Mouse (Mus musculus): ENCODE measurements at regions not wholly inside any gene's neighbourhood (a gene's known extent, or its start where the extent isn't known, plus 50 kb on each side); places are given as distances from the start of the nearest gene placed in this dataset.

GRCm38 (mm10) chr12:7382455-7382854 lies 595.0 kb upstream of the Apob start:
- DNase-seq (ENCODE audit: low spot score in 2 of 2), result no peak

- DNase-seq (ENCODE audit: low spot score in 2 of 2), result no peak
Observed at GRCm38 (mm10) chr12:7403800-7404199, 573.6 kb upstream of the Apob start.

DNA sequence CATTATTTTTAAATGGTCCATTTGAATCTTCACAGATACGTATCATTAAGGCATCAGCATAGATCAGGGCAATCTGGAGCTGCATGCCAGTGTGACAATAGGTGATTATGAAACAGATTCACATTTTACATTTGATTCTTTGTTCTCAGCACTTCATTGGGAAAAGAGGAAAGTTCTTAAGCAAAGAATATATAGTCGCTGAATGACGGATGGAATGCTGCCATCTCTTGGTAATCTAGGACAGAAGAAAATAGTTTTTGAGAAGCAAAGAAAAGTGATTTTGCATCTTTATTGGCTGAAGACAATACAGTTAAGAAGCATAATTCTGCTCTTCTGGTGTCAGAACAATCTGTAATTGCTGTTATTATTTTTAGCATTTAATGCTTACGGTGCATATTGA lies 565.6 kb upstream of the Apob start:
- DNase-seq (ENCODE audit: low spot score in 2 of 2), result no peak

DNA sequence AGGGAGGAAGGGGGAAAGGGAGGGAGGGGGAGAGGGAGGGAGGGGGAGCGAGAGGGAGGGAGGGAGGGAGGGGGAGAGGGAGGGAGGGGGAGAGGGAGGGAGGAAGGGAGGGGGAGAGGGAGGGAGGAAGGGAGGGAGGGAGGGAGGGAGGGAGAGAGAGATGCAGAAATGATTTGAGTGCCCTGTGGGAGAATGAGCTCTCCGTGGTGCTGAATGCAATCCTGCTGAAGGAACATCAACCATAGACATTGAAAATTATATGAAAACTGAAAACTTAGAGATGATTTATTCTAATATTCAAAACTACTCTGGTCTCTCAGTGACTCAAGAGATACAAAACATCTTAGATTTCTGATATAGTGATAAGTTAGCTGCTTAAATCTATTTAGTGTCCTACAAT lies 557.2 kb upstream of the Apob start:
- DNase-seq (ENCODE audit: low spot score in 2 of 2), result no peak

- no peak for DNase-seq (ENCODE audit: low spot score in 2 of 2)
Observed at GRCm38 (mm10) chr12:7421826-7422540, 555.5 kb upstream of the Apob start.

DNA sequence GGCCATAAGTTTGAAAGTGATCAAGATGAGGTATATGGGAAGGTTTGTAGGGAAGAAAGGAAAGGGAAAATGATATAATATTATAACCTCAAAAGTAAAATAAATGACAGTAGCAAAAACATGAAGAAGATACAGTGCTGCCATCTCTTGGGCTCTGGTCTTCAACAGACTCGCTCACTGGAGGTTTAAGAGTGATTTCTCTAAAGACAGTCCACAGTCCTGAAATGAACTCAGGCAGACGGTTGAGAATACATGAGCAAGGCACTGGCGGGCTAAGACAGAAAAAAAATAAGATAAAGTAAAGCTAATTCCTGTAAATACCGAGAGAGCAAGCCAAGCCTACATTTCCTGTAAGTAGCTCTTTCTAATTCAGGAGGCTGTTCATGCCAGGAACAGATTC lies 546.5 kb upstream of the Apob start:
- no peak for DNase-seq (ENCODE audit: low spot score in 2 of 2)

- no peak for DNase-seq (ENCODE audit: low spot score in 2 of 2)
Observed at GRCm38 (mm10) chr12:7445238-7445637, 532.2 kb upstream of the Apob start.

- DNase-seq (ENCODE audit: low spot score in 2 of 2), result no peak
Observed at GRCm38 (mm10) chr12:7450506-7450905, 526.9 kb upstream of the Apob start.

DNA sequence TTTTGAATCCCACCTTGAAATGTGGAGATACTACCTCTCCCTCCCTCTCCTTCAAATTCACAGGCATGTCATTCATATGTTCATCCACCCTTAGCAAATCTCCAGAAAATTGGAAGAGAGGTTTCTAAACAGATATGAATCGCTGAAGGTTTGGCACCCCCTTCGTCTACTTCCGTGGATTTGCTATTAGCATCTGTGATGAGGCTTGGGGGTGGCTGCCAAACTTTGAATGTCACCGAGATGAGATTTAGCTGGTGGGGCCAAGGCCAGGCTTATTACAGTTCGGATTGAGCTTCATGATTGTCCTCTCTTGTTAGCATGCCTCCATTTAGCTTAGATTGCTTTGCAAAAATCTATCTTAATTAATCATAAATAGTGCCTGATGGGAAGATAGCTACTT lies 520.4 kb upstream of the Apob start:
- no peak for DNase-seq (ENCODE audit: low spot score in 2 of 2)

DNA sequence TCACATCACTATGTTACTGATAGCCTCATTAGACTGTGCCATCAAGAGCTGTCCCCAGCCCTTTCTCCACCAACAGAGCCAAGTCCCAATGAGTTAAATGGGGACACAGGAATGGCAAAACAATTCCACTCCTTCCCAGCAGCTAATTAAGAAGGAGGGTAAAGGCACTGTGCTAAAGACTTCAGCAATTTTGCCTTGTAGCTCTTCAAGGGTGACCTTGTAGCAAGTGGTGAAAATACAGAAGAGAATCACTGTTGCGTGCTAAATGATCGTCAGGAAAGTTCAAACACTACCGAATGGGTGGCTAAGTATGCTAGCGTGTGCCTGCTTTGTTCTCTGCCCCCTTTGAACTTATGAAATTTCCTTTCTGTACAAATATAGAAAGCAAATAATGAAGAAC lies 519.9 kb upstream of the Apob start:
- DNase-seq (ENCODE audit: low spot score in 2 of 2), result no peak

DNA sequence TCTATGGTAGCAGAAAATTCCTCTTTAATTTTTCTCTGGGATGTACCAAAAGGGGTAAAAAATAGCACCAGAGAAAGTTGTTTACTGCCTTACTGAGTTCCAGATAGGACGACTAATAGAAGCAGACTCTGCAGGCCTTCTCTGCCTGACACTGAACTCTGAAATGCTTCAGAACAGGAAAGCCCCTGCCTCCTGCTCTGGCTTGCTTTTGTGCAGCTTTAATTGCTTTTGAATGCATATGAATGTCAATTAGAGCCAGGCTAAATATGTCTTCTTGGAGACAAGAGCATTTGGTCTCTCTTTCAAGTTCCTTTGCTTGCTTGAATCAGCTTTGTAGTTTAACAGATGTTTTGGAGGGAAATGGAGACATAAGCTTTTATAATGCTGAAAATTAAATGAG lies 512.5 kb upstream of the Apob start:
- no peak for DNase-seq (ENCODE audit: low spot score in 2 of 2)

DNA sequence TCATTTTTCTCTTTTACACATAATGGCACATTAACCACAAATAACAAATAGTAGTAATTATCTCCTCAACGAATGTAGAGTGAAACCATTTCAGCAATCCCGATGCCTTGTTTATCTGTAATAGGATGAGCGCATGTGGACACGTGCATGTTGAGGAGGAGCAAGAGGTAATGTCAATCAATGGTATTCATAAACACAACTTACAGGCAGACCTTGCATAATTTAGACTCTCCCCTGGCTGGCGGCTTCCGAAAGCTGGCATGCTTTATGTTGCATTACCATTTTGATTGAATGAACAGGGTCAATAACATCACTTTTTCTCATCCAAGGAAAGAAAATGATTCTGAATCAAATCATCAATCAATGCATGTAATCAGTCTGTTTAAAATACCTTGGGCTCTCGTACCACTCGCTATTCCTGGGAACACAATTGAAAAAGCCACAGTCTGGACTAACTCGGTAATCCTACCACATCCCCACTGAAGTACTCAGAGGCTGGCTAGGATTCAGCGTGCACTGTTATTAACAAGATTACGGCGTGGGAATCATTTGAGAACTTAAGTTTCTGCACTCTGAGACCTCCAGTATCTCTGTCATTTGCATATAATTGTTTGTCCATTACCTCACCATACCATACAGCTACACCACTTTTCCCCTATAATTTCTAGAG lies 464.7 kb upstream of the Apob start:
- no peak for DNase-seq (ENCODE audit: low spot score in 2 of 2)

DNA sequence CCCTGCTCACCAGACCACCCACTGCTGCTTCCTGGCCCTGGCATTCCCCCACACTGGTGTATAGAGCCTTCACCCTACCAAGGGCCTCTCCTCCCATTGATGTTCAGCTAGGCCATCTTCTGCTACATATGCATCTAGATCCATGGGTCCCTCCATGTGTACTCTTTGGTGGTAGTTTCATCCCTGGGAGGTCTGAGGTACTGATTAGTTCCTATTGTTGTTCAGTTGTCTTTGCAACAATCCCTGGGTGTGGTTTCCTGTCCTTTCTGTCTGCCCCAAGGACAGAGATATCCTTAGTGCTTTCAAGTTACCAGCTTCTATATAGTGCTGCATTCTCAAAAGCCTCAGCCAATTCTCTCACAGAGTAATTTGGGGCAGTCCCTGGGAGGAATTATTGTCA lies 440.1 kb upstream of the Apob start:
- no peak for DNase-seq (ENCODE audit: low spot score in 2 of 2)

GRCm38 (mm10) chr12:7543281-7543981 lies 434.0 kb upstream of the Apob start:
- DNase-seq (ENCODE audit: low spot score in 2 of 2), result peak in 1 of 2 experiments; percentile 3

DNA sequence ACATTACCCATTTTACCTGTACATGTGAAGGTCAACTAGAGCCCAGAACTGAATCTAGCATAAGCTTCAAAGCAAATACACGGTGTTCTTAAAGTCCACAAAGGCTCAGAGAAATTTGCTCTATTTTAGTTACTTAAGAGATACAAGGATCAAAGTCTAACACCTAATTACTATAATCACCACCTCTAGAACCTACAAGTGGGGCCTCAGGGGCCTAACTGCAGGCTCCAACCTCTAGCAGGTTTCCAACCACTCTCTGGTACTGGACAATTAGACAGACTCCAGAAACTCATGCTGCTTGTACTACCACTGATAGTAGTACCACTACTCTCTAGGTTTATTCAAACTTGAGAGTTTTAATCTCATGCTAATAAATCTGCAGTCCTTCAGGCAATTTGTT lies 428.7 kb upstream of the Apob start:
- no peak for DNase-seq (ENCODE audit: low spot score in 2 of 2)

- no peak for DNase-seq (ENCODE audit: low spot score in 2 of 2)
Observed at GRCm38 (mm10) chr12:7560245-7560644, 417.2 kb upstream of the Apob start.

DNA sequence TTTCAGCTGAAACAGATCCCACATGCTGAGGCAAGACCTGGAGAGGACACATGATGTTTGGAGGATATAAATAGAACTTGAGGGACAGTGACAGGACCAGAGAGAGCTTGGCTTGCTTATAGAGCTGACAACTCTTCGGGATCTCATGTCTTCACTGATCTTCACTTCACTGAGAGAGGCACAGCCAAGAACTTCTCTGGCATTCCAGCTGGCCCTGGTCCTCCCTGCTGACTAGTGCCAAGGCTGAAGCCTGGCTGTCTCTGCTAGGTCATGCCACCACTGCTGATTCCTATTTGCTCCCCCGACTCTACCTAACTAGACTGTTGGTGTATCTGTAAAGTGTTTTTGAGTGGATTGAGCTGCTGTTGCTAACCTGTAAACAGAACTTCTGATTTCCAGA lies 401.4 kb upstream of the Apob start:
- DNase-seq (ENCODE audit: low spot score in 2 of 2), result no peak

- no peak for DNase-seq (ENCODE audit: low spot score in 2 of 2)
Observed at GRCm38 (mm10) chr12:7587501-7587900, 389.9 kb upstream of the Apob start.

GRCm38 (mm10) chr12:7611272-7612092 lies 366.0 kb upstream of the Apob start:
- DNase-seq (ENCODE audit: low spot score in 2 of 2), result no peak

DNA sequence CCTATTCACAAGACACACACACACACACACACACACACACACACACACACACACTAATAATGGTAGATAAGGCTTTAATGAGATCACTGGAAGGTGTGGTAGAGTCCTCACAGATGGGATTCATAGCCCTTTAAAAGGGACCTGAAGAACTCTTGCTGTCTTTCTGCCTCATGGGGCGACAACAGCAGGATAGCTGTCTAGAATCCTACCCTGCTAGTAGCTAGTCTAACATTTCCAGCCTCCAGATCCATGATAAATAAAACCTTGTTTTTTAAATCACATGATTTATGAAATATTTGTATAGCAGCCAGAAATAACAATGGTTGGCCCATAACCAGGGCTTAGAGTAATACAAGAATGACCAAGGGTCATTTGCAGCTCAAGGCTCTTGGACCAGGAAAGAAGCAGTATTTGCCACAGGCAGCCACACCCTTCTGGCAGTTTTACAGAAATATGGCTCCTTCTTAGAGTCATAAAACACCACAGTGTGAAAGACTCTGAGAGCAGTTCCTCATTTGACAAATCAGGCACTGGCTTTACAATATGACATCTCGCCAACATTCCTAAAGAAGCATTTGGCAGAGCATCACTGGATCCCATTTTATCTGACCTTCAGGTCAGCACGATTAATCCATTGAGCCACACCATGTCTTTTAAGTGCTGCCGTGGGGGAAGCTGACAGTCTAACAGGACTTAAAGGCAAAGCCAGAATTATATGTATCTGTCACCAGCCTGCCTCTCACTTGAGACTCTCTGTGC lies 340.9 kb upstream of the Apob start:
- no peak for DNase-seq (ENCODE audit: low spot score in 2 of 2)

GRCm38 (mm10) chr12:7637629-7638028 lies 339.8 kb upstream of the Apob start:
- no peak for DNase-seq (ENCODE audit: low spot score in 2 of 2)
